Mouse (Mus musculus) bone marrow, adult 2 months (tissue): ENCODE results near the gene Ccdc36. TPM values are rescaled to one million over a fixed set of nuclear protein-coding genes. Genes with fewer than 3 reads are reported as not detected.

Experiments used
- H3K27ac ChIP-seq: fragments of 200-500 bp; 2 replicates; pipeline ENCODE4 v1.5.1; 2012; ENCODE audit warnings: low read depth, mild to moderate bottlenecking, control low read depth, inconsistent platforms, low read length; ENCODE audit not compliant: control insufficient read depth, poor library complexity, insufficient read depth
- H3K4me1 ChIP-seq: fragments of 200-500 bp; 2 replicates; pipeline ENCODE4 v1.6.1; 2011; ENCODE audit warnings: low read length; ENCODE audit not compliant: control insufficient read depth, insufficient read depth
- H3K4me3 ChIP-seq: fragments of 200-500 bp; replicated peaks from 2 replicates; pipeline ENCODE3; 2011; ENCODE audit warnings: mild to moderate bottlenecking, low read depth, low read length, control low read depth; ENCODE audit not compliant: control insufficient read depth
- CTCF ChIP-seq: fragments of 200-500 bp; IDR thresholded peaks from 2 replicates; pipeline ENCODE4 v1.5.1; 2011; ENCODE audit warnings: low read length, control low read depth; ENCODE audit not compliant: control insufficient read depth, insufficient read depth
- POLR2A ChIP-seq: fragments of 200-500 bp; IDR thresholded peaks from 2 replicates; pipeline ENCODE4 v1.6.1; 2011; ENCODE audit warnings: low read depth, mild to moderate bottlenecking, control low read depth, low read length, borderline replicate concordance; ENCODE audit not compliant: control insufficient read depth
- WGBS: fragments of 180-500 bp; shearing (Covaris S2); methylation state at CpG from one replicate; pipeline ENCODE4 v1.1.7; 2018; 5-methylcytosine and 5-hydroxymethylcytosine counted together
- polyA plus RNA-seq: library from polyadenylated mRNA; stranded (reverse); fragments of >200 nt; gene quantifications from 2 replicates; pipeline ENCODE4 v1.2.4, GENCODE M21; 2011; ENCODE audit warnings: low replicate concordance; ENCODE audit not compliant: missing spikeins, insufficient read depth, insufficient read length

Ccdc36 gene
- polyA plus RNA-seq, 1 experiment, result 0.87 TPM

DNA sequence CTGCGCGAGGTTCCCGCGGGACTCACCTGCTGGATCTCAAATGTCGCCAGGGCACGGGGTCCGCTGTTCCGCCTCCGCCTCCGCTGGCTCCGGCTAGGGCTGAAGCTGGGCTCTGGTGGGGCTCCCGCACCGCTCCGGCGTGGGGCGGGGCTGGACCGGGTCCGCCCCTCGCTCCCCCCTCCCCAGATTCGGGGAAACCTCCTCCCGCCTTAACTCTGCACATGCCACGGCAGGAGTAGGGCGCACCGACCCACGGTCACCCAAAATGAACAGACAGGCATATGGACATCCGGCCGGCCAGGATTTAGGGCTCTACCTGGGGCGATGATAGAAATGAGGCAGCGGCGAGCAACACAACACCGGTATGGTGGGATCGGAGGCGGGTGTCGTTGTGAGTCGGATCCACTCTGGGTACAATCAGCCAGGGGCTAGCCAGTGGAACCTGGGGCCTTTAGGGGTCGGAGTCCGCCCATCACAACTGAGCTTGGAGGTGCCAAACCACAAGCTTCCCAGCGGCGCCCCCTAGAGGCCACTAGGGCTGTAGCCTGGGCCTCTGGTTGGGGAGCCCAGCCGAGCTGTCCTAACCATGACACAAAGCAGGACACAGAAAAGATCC lies 24.1 kb upstream of the Ccdc36 start:
- peak; percentile 74 for TF ChIP-seq CTCF
- no peak for TF ChIP-seq POLR2A
- Histone ChIP-seq H3K4me1 (no peaks in the 10 kb centered on the region), H3K4me3 (peak overlapping the region; percentile 77), H3K27ac (no peak overlapping the region; the same call in 1 of the 2 replicates)
- WGBS, result 2% methylated on average over 40 of the region's 40 CpGs

DNA sequence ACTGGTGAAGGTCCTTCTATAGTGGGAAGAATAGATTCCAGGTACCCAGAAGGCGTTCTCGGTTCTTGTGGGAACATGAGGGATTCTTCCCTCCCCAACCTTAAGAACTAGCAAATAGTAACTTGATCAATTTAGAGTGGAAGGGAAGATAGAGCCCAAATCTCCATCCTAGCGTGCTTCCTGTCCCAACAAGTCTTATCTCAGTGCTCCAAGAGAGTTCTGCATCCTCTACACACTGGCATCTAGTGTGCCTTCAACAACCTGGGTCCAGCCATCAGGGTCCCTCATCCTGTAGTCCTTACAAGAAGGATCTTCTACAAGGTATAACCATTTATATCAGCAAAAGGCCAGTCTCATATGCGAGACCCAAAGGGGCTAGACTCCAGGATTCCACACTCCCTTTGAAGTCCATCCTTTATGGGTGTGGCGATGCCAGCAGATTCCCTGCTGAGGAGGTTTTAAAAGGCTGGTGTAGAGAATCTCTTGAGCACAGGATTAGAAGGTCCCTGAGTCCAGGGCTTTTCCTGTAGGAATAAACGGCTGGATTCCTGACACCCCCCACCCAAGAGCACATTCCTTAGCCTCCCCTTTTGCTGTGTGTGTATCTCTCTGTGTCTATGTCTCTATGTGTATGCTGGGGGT lies 23.4 kb upstream of the Ccdc36 start:
- no peak overlapping the region for H3K27ac ChIP-seq
- TF ChIP-seq CTCF, result no peak
- TF ChIP-seq POLR2A, result no peak
- no peak overlapping the region for H3K4me3 ChIP-seq
- WGBS, result 64% methylated on average over 6 of the region's 6 CpGs
- no peaks in the 10 kb centered on the region for H3K4me1 ChIP-seq

- no peaks in the 10 kb centered on the region for H3K4me1 ChIP-seq
- H3K4me3 ChIP-seq, result no peak overlapping the region
- WGBS, result 68% methylated on average over 6 of the region's 6 CpGs
- TF ChIP-seq CTCF (no peak), POLR2A (no peak)
- H3K27ac ChIP-seq, result peak overlapping the region; percentile 1; the same call in 1 of the 2 replicates
These were observed 22.8 kb upstream of the Ccdc36 start for GRCm38 (mm10) chr9:108451170-108451493.

- WGBS, result 59% methylated on average over 21 of the region's 21 CpGs
- peak overlapping the region; percentile 1; the same call in 1 of the 2 replicates for H3K27ac ChIP-seq
- no peak for TF ChIP-seq CTCF
- TF ChIP-seq POLR2A, result no peak
- H3K4me3 ChIP-seq, result no peak overlapping the region
- peaks cover 3% of the 10 kb centered on the region for H3K4me1 ChIP-seq
These were observed 22.2 kb upstream of the Ccdc36 start for GRCm38 (mm10) chr9:108450292-108451169.

DNA sequence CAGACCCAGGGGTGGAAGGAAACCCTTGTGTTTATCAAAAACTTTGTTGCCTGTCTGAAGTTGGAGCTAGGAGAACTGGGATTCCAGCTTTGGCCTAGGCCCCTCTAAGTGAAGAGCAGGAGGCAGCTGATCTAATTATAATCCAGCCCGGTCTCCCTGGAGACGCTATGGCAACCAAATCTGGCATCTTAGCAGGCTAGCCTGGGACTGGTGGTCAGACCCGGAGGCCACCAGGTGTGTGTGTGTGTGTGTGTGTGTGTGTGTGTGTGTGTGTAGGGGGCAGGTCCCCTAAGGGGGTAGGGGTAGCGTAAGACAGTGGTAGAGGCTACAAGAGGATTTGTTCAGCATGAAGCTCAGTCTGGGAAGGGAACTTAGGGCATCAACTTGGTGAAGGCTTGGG lies 21.6 kb upstream of the Ccdc36 start:
- Histone ChIP-seq H3K27ac (no peak overlapping the region), H3K4me1 (peaks cover 6% of the 10 kb centered on the region), H3K4me3 (no peak overlapping the region)
- 72% methylated on average over 4 of the region's 4 CpGs for WGBS
- no peak for TF ChIP-seq POLR2A
- TF ChIP-seq CTCF, result no peak

GRCm38 (mm10) chr9:108445125-108445524 lies 16.8 kb upstream of the Ccdc36 start:
- no peak overlapping the region for H3K27ac ChIP-seq
- 21% methylated on average over 9 of the region's 9 CpGs for WGBS
- TF ChIP-seq CTCF, result no peak
- no peak for TF ChIP-seq POLR2A
- peaks cover 9% of the 10 kb centered on the region for H3K4me1 ChIP-seq
- H3K4me3 ChIP-seq, result no peak overlapping the region

- Histone ChIP-seq H3K27ac (no peak overlapping the region), H3K4me1 (peaks cover 9% of the 10 kb centered on the region), H3K4me3 (no peak overlapping the region)
- 88% methylated on average over 11 of the region's 11 CpGs for WGBS
- no peak for TF ChIP-seq CTCF
These were observed 13.1 kb upstream of the Ccdc36 start for GRCm38 (mm10) chr9:108441236-108441919.

- 75% methylated on average over 5 of the region's 5 CpGs for WGBS
- H3K4me3 ChIP-seq, result no peak overlapping the region
- TF ChIP-seq CTCF (no peak), POLR2A (no peak)
- no peak overlapping the region for H3K27ac ChIP-seq
- H3K4me1 ChIP-seq, result peaks cover 6% of the 10 kb centered on the region
These were observed 12.2 kb upstream of the Ccdc36 start for GRCm38 (mm10) chr9:108440485-108440884.
